Mouse (Mus musculus) 416B (cell line): ENCODE measurements at regions not wholly inside any gene's neighbourhood (a gene's known extent, or its start where the extent isn't known, plus 50 kb on each side); places are given as distances from the start of the nearest gene placed in this dataset.
"Not testable (repeated sequence)": the region's sequence is repeated elsewhere in the genome, so short reads cannot be mapped to it uniquely, and the experiment has no call there.

Source experiments
- DNase-seq: peaks from one replicate; pipeline ENCODE4 v3.0.0; 2011; ENCODE audit warnings: low read depth

GRCm38 (mm10) chr3:68794380-68795014 is 74.9 kb upstream of the 1110032F04Rik start:
- DNase-seq, result peak; percentile 63

DNA sequence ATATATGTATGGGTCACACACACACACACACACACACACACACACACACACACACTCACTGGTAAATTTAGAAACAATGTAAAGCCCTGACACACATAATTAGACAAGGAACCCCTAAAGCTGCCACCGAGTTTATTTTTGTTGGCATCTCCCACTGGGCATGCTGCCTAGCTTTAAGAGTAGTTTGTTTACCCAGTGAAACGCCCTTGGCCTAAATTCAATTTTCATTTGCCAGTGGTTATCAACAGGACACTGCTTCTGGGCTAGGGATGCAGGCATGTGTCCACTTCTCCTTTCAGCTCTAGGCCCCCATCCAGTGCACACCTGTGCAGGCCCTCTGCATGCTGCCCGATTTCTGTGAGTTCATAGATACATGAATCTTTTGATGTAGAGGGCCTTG is 73.7 kb upstream of the 1110032F04Rik start:
- no peak for DNase-seq

DNA sequence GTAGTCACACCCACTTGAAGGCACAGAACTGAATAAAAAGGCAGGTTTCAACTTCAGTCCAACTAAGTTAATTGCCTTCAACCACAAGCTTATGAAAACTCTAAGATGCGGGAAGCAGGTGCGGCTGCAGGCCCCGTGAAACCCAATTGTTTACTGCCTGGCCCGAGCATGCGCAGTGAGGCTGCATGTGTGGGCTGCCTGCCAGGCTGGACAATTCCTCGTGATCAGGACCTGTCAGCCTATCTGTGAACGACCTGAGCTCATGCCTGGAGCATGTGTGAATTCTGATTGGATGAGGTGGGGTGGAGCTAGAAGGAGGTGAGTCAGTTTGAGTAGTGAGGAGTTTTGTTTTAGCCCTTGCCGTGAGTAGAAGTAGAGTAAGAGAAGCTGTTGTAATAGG is 71.0 kb upstream of the 1110032F04Rik start:
- not testable (repeated sequence) for DNase-seq

DNA sequence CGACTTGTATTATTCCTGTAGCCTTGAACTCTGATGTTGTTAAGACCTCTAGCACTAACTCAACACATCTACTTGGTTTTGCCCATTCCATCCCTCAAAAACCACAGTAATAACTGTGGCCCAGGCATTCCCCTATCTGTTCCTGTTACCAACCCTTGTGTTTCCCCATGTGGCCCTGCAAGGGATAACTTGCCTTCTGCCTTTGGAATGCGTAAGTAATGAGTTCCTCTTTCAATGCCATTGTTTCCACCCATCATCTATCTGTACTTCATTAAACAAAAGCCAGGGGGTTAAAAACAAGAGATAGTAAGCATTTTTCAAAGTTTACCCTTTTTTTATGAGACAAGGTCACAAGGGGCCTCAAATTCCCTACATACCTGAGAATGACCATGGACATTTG is 60.5 kb upstream of the 1110032F04Rik start:
- peak; percentile 6 for DNase-seq

DNA sequence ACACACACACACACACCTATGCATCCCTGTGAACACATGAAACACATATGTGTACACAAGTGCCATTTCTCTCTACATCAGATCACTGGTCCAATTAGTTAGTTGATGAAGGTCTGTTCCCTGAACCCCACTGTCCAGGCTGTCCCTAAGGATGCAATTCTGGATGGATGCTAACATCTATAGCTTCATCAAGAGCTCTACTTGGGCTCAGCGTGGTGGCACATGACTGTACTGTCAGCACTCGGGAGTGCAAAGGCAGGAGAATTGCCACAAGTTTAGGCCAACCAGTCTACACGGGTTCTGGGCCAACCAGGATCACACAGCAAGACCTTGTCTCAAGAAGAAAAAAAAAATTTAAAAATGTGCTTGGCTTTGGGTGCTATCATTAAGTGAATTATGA is 55.9 kb upstream of the 1110032F04Rik start:
- DNase-seq, result no peak

- no peak for DNase-seq
These were observed 55.2 kb upstream of the 1110032F04Rik start for GRCm38 (mm10) chr3:68814011-68814690.

GRCm38 (mm10) chr3:68815621-68816020 is 53.8 kb upstream of the 1110032F04Rik start:
- no peak for DNase-seq

GRCm38 (mm10) chr3:68817321-68817720 is 52.1 kb upstream of the 1110032F04Rik start:
- no peak for DNase-seq
